Mouse (Mus musculus) intestine, embryonic 14.5 days (tissue): Measurements from ENCODE around the gene Ppp1r18. TPM values are rescaled to one million over a fixed set of nuclear protein-coding genes. Genes with fewer than 3 reads are reported as not detected.
"Not testable (repeated sequence)": the region's sequence is repeated elsewhere in the genome, so short reads cannot be mapped to it uniquely, and the experiment has no call there.

Experiments
- ATAC-seq: fragments of 200-750 bp; cut with Nextera tagmentation; replicated peaks from 2 replicates; pipeline ENCODE4 v1.8.0; 2017; ENCODE audit warnings: low read depth, moderate number of reproducible peaks, moderate TSS enrichment, moderate library complexity; ENCODE audit not compliant: low FRiP score, low TSS enrichment
- DNase-seq: peaks from one replicate; pipeline ENCODE4 v3.0.0-alpha.2; 2018; ENCODE audit warnings: low spot score
- H3K27ac ChIP-seq: fragments of 300-500 bp; sonication (generic); 2 replicates; pipeline ENCODE4 v1.5.1; 2014; ENCODE audit warnings: low read depth, mild to moderate bottlenecking, control low read depth
- H3K27me3 ChIP-seq: fragments of 300-500 bp; sonication (generic); replicated peaks from 2 replicates; pipeline ENCODE4 v1.6.1; 2014; ENCODE audit warnings: low read length, control low read depth; ENCODE audit not compliant: control insufficient read depth, insufficient read depth
- H3K36me3 ChIP-seq: fragments of 300-500 bp; sonication (generic); 2 replicates; pipeline ENCODE4 v1.6.1; 2014; ENCODE audit warnings: low read length, control low read depth; ENCODE audit not compliant: control insufficient read depth, insufficient read depth
- H3K4me1 ChIP-seq: fragments of 300-500 bp; sonication (generic); replicated peaks from 2 replicates; pipeline ENCODE4 v1.6.1; 2014; ENCODE audit warnings: low read length, control low read depth, mixed read lengths; ENCODE audit not compliant: control insufficient read depth, insufficient read depth
- H3K4me2 ChIP-seq: fragments of 300-500 bp; sonication (generic); 2 replicates; pipeline ENCODE4 v1.6.1; 2014; ENCODE audit warnings: low read length
- H3K4me3 ChIP-seq: fragments of 300-500 bp; sonication (generic); 2 replicates; pipeline ENCODE4 v1.5.1; 2014; ENCODE audit warnings: low read depth, low read length, control low read depth, mixed read lengths
- H3K9ac ChIP-seq: fragments of 300-500 bp; sonication (generic); 2 replicates; pipeline ENCODE4 v1.6.1; 2014; ENCODE audit warnings: mild to moderate bottlenecking, low read length
- H3K9me3 ChIP-seq: fragments of 300-500 bp; sonication (generic); 2 replicates; pipeline ENCODE4 v1.6.1; 2016; ENCODE audit warnings: low read length, control low read depth; ENCODE audit not compliant: control insufficient read depth
- WGBS: fragments of 180-500 bp; shearing (Covaris S2); extraction: QIAGEN DNeasy Blood & Tissue Kit; methylation state at CpG from one replicate; pipeline ENCODE4 v1.1.7; 2014; 5-methylcytosine and 5-hydroxymethylcytosine counted together
- polyA plus RNA-seq: library from polyadenylated mRNA; unstranded; fragments of >200 nt; fragmentation: Nextera tagmentation; extraction: Ambion mirVana; gene quantifications from 2 replicates; pipeline ENCODE4 v1.2.1, GENCODE M21; 2014

The Ppp1r18 gene
- polyA plus RNA-seq, 1 experiment from 2014 or later: 23.2 TPM

- Histone ChIP-seq H3K36me3 (peaks cover 45% of the 10 kb centered on the region), H3K9me3 (no peaks in the 10 kb centered on the region), H3K27ac (no peak overlapping the region), H3K4me3 (peak overlapping the region; percentile 69), H3K27me3 (no peaks in the 10 kb centered on the region), H3K4me2 (peak overlapping the region; percentile 90), H3K4me1 (peaks cover 37% of the 10 kb centered on the region), H3K9ac (peak overlapping the region; percentile 92)
- no peak for ATAC-seq
- DNase-seq: no peak
- 73% methylated on average over 26 of the region's 26 CpGs for WGBS
Observed at GRCm38 (mm10) chr17:35834696-35835422, 30.5 kb upstream of the Ppp1r18 start.

GRCm38 (mm10) chr17:35835424-35836140 is 29.8 kb upstream of the Ppp1r18 start:
- Histone ChIP-seq H3K36me3 (peaks cover 45% of the 10 kb centered on the region), H3K9me3 (no peaks in the 10 kb centered on the region), H3K4me1 (peaks cover 33% of the 10 kb centered on the region), H3K27ac (no peak overlapping the region; the same call in 1 of the 2 replicates), H3K27me3 (no peaks in the 10 kb centered on the region), H3K4me3 (peak overlapping the region; percentile 69), H3K4me2 (peak overlapping the region; percentile 90), H3K9ac (peak overlapping the region; percentile 92)
- ATAC-seq (no peak), DNase-seq (no peak)
- 72% methylated on average over 26 of the region's 26 CpGs for WGBS

GRCm38 (mm10) chr17:35836178-35836965 is 29.0 kb upstream of the Ppp1r18 start:
- WGBS: 7% methylated on average over 24 of the region's 24 CpGs
- DNase-seq (peak; percentile 91), ATAC-seq (no peak)
- H3K4me3 ChIP-seq: peak overlapping the region; percentile 69
- H3K27ac ChIP-seq: peak overlapping the region; percentile 97
- peaks cover 45% of the 10 kb centered on the region for H3K36me3 ChIP-seq
- H3K4me2 ChIP-seq: peak overlapping the region; percentile 90
- H3K9me3 ChIP-seq: no peaks in the 10 kb centered on the region
- H3K9ac ChIP-seq: peak overlapping the region; percentile 92
- no peaks in the 10 kb centered on the region for H3K27me3 ChIP-seq
- peaks cover 31% of the 10 kb centered on the region for H3K4me1 ChIP-seq

GRCm38 (mm10) chr17:35836991-35837422 is 28.4 kb upstream of the Ppp1r18 start:
- ATAC-seq: peak; percentile 34
- WGBS: under 1% methylated on average over 25 of the region's 25 CpGs
- peaks cover 45% of the 10 kb centered on the region for H3K36me3 ChIP-seq
- peak; percentile 95 for DNase-seq
- H3K4me1 ChIP-seq: peaks cover 31% of the 10 kb centered on the region
- no peaks in the 10 kb centered on the region for H3K27me3 ChIP-seq
- H3K4me3 ChIP-seq: peak overlapping the region; percentile 69
- H3K27ac ChIP-seq: peak overlapping the region; percentile 97
- H3K9me3 ChIP-seq: no peaks in the 10 kb centered on the region
- H3K9ac ChIP-seq: peak overlapping the region; percentile 92
- H3K4me2 ChIP-seq: peak overlapping the region; percentile 90

GRCm38 (mm10) chr17:35837487-35837886 is 27.9 kb upstream of the Ppp1r18 start:
- DNase-seq: peak; percentile 86

GRCm38 (mm10) chr17:35838122-35838544 is 27.3 kb upstream of the Ppp1r18 start, which contains the start of gene Tubb5:
Tubb5 (minus strand) TSS chr17:35838306.
- Histone ChIP-seq H3K9ac (peak within 1 kb of the TSS; percentile 92), H3K9me3 (no peaks in the 10 kb centered on the region), H3K27ac (peak within 1 kb of the TSS; percentile 97), H3K36me3 (peaks cover 37% of the 10 kb centered on the region), H3K4me3 (peak within 1 kb of the TSS; percentile 69), H3K4me1 (peaks cover 31% of the 10 kb centered on the region), H3K27me3 (no peaks in the 10 kb centered on the region), H3K4me2 (peak within 1 kb of the TSS; percentile 90)
- DNase-seq: peak; percentile 93
- WGBS: under 1% methylated on average over 29 of the region's 29 CpGs
- ATAC-seq: peak; percentile 67

More at GRCm38 (mm10) chr17:35837487-35837886, 27.9 kb upstream of the Ppp1r18 start:
- H3K4me1 ChIP-seq: peaks cover 31% of the 10 kb centered on the region
- peak overlapping the region; percentile 97 for H3K27ac ChIP-seq
- H3K36me3 ChIP-seq: peaks cover 43% of the 10 kb centered on the region
- no peaks in the 10 kb centered on the region for H3K27me3 ChIP-seq
- ATAC-seq: no peak
- peak overlapping the region; percentile 90 for H3K4me2 ChIP-seq
- H3K4me3 ChIP-seq: peak overlapping the region; percentile 69
- under 1% methylated on average over 18 of the region's 18 CpGs for WGBS
- peak overlapping the region; percentile 92 for H3K9ac ChIP-seq
- no peaks in the 10 kb centered on the region for H3K9me3 ChIP-seq

GRCm38 (mm10) chr17:35838570-35838969 is 26.8 kb upstream of the Ppp1r18 start:
- ATAC-seq (no peak), DNase-seq (no peak)
- H3K4me2 ChIP-seq: peak overlapping the region; percentile 78
- peak overlapping the region; percentile 97 for H3K27ac ChIP-seq
- 0% methylated on average over 5 of the region's 5 CpGs for WGBS
- H3K36me3 ChIP-seq: peaks cover 32% of the 10 kb centered on the region
- no peaks in the 10 kb centered on the region for H3K9me3 ChIP-seq
- peaks cover 31% of the 10 kb centered on the region for H3K4me1 ChIP-seq
- H3K9ac ChIP-seq: peak overlapping the region; percentile 92
- peak overlapping the region; percentile 69 for H3K4me3 ChIP-seq
- H3K27me3 ChIP-seq: no peaks in the 10 kb centered on the region

GRCm38 (mm10) chr17:35839002-35839401 is 26.4 kb upstream of the Ppp1r18 start:
- H3K4me2 ChIP-seq: peak overlapping the region; percentile 78
- H3K4me3 ChIP-seq: peak overlapping the region; percentile 69
- not testable (repeated sequence) for ATAC-seq, H3K9me3 ChIP-seq, DNase-seq, H3K27me3 ChIP-seq
- H3K4me1 ChIP-seq: peaks cover 28% of the 10 kb centered on the region
- H3K9ac ChIP-seq: peak overlapping the region; percentile 92
- peaks cover 28% of the 10 kb centered on the region for H3K36me3 ChIP-seq
- H3K27ac ChIP-seq: peak overlapping the region; percentile 97
- 58% methylated on average over 3 of the region's 3 CpGs for WGBS
